Mouse (Mus musculus) midbrain, postnatal 0 days (tissue): ENCODE results near the gene C1qtnf9. TPM values are rescaled to one million over a fixed set of nuclear protein-coding genes. Genes with fewer than 3 reads are reported as not detected.

ENCODE experiments used
- ATAC-seq: fragments of 200-750 bp; cut with Nextera tagmentation; 2 replicates; pipeline ENCODE4 v1.8.0; 2017; ENCODE audit warnings: moderate number of reproducible peaks, mild to moderate bottlenecking, moderate TSS enrichment, moderate library complexity; ENCODE audit not compliant: low FRiP score
- DNase-seq: peaks from one replicate; pipeline ENCODE4 v3.0.0-alpha.2; 2015; ENCODE audit warnings: low spot score
- H3K27ac ChIP-seq: fragments of 300-500 bp; sonication (generic); 2 replicates; pipeline ENCODE4 v1.5.1; 2014; ENCODE audit warnings: low read depth, mild to moderate bottlenecking, low read length, mixed read lengths
- H3K27me3 ChIP-seq: fragments of 300-500 bp; sonication (generic); 2 replicates; pipeline ENCODE4 v1.6.1; 2014; ENCODE audit warnings: low read length, control low read depth, mixed read lengths; ENCODE audit not compliant: insufficient read depth
- H3K36me3 ChIP-seq: fragments of 300-500 bp; sonication (generic); 2 replicates; pipeline ENCODE4 v1.6.1; 2014; ENCODE audit warnings: low read length, control low read depth, mixed read lengths; ENCODE audit not compliant: insufficient read depth
- H3K4me1 ChIP-seq: fragments of 300-500 bp; sonication (generic); 2 replicates; pipeline ENCODE4 v1.6.1; 2014; ENCODE audit warnings: mild to moderate bottlenecking, control low read depth, antibody characterized with exemption, low read length, mixed read lengths; ENCODE audit not compliant: insufficient read depth
- H3K4me2 ChIP-seq: fragments of 300-500 bp; sonication (generic); 2 replicates; pipeline ENCODE4 v1.6.1; 2014; ENCODE audit warnings: low read depth, mild to moderate bottlenecking, low read length, mixed read lengths; ENCODE audit not compliant: poor library complexity, severe bottlenecking
- H3K4me3 ChIP-seq: fragments of 300-500 bp; sonication (generic); 2 replicates; pipeline ENCODE4 v1.5.1; 2014; ENCODE audit warnings: low read depth, mild to moderate bottlenecking, low read length, moderate library complexity
- H3K9ac ChIP-seq: fragments of 300-500 bp; sonication (generic); replicated peaks from 2 replicates; pipeline ENCODE4 v1.6.1; 2014; ENCODE audit warnings: mild to moderate bottlenecking, low read length, moderate library complexity, mixed read lengths; ENCODE audit not compliant: poor library complexity, severe bottlenecking
- H3K9me3 ChIP-seq: fragments of 300-500 bp; sonication (generic); 2 replicates; pipeline ENCODE4 v1.6.1; 2016; ENCODE audit warnings: low read length, control low read depth
- CTCF ChIP-seq: IDR thresholded peaks from 2 replicates; pipeline ENCODE4 v1.5.1; 2016; ENCODE audit warnings: antibody characterized with exemption, mild to moderate bottlenecking
- WGBS: fragments of 180-500 bp; shearing (Covaris S2); extraction: QIAGEN DNeasy Blood & Tissue Kit; methylation state at CpG from one replicate; pipeline ENCODE4 v1.1.7; 2014; 5-methylcytosine and 5-hydroxymethylcytosine counted together
- polyA plus RNA-seq: library from polyadenylated mRNA; unstranded; fragments of >200 nt; fragmentation: Nextera tagmentation; extraction: Ambion mirVana; gene quantifications from 2 replicates; pipeline ENCODE4 v1.2.1, GENCODE M21; 2015
- total RNA-seq: library from RNA; depleted of rRNA; stranded (reverse); fragments of >200 nt; gene quantifications from 2 replicates; pipeline ENCODE4 v1.2.3, GENCODE M21; 2014

C1qtnf9 gene
- total and polyA plus RNA-seq, 2 experiments from 2014 or later, result 0.10 to 0.11 TPM

GRCm38 (mm10) chr14:60804978-60805377 is 37.0 kb downstream of the C1qtnf9 start:
- DNase-seq, result no peak

GRCm38 (mm10) chr14:60805871-60806270 is 37.9 kb downstream of the C1qtnf9 start:
- Histone ChIP-seq H3K4me1 (no peaks in the 10 kb centered on the region), H3K27ac (no peak overlapping the region), H3K4me3 (no peak overlapping the region), H3K9me3 (no peaks in the 10 kb centered on the region), H3K27me3 (no peaks in the 10 kb centered on the region), H3K9ac (no peak overlapping the region), H3K36me3 (peaks cover 8% of the 10 kb centered on the region), H3K4me2 (no peak overlapping the region)
- TF ChIP-seq CTCF, result no peak
- 78% methylated on average over 1 of the region's 1 CpGs for WGBS
- ATAC-seq (no peak), DNase-seq (no peak)

More at GRCm38 (mm10) chr14:60804978-60805377, 37.0 kb downstream of the C1qtnf9 start:
- no peak overlapping the region for H3K9ac ChIP-seq
- no peak for TF ChIP-seq CTCF
- H3K4me2 ChIP-seq, result no peak overlapping the region
- no peaks in the 10 kb centered on the region for H3K27me3 ChIP-seq
- no peak overlapping the region for H3K27ac ChIP-seq
- 91% methylated on average over 9 of the region's 9 CpGs for WGBS
- H3K4me1 ChIP-seq, result no peaks in the 10 kb centered on the region
- H3K4me3 ChIP-seq, result no peak overlapping the region
- H3K36me3 ChIP-seq, result peaks cover 8% of the 10 kb centered on the region
- no peak for ATAC-seq
- H3K9me3 ChIP-seq, result no peaks in the 10 kb centered on the region

- Histone ChIP-seq H3K4me2 (no peak overlapping the region), H3K4me3 (no peak overlapping the region), H3K9me3 (no peaks in the 10 kb centered on the region), H3K36me3 (peaks cover 15% of the 10 kb centered on the region), H3K27ac (no peak overlapping the region; the same call in 1 of the 2 replicates), H3K27me3 (no peaks in the 10 kb centered on the region), H3K9ac (no peak overlapping the region), H3K4me1 (no peaks in the 10 kb centered on the region)
- TF ChIP-seq CTCF, result no peak
- 50% methylated on average over 11 of the region's 11 CpGs for WGBS
- no peak for ATAC-seq
- DNase-seq, result no peak
Observed at GRCm38 (mm10) chr14:60806891-60807344, 39.0 kb downstream of the C1qtnf9 start.

- Histone ChIP-seq H3K27ac (no peak overlapping the region), H3K4me3 (no peak overlapping the region), H3K4me2 (no peak overlapping the region), H3K36me3 (peaks cover 19% of the 10 kb centered on the region), H3K9ac (no peak overlapping the region), H3K27me3 (no peaks in the 10 kb centered on the region), H3K4me1 (no peaks in the 10 kb centered on the region), H3K9me3 (no peaks in the 10 kb centered on the region)
- no peak for TF ChIP-seq CTCF
- ATAC-seq (no peak), DNase-seq (no peak)
- 94% methylated on average over 8 of the region's 8 CpGs for WGBS
Observed at GRCm38 (mm10) chr14:60809881-60810280, 41.9 kb downstream of the C1qtnf9 start.

- H3K4me1 ChIP-seq, result no peaks in the 10 kb centered on the region
- H3K9me3 ChIP-seq, result no peaks in the 10 kb centered on the region
- H3K4me2 ChIP-seq, result no peak overlapping the region
- TF ChIP-seq CTCF, result no peak
- H3K27ac ChIP-seq, result no peak overlapping the region
- H3K9ac ChIP-seq, result no peak overlapping the region
- WGBS, result 91% methylated on average over 4 of the region's 4 CpGs
- peaks cover 15% of the 10 kb centered on the region for H3K36me3 ChIP-seq
- no peaks in the 10 kb centered on the region for H3K27me3 ChIP-seq
- H3K4me3 ChIP-seq, result no peak overlapping the region
- ATAC-seq (no peak), DNase-seq (no peak)
Observed at GRCm38 (mm10) chr14:60811547-60811946, 43.6 kb downstream of the C1qtnf9 start.

- ATAC-seq (no peak), DNase-seq (no peak)
- Histone ChIP-seq H3K36me3 (peaks cover 19% of the 10 kb centered on the region), H3K9me3 (no peaks in the 10 kb centered on the region), H3K27me3 (no peaks in the 10 kb centered on the region), H3K27ac (no peak overlapping the region), H3K4me3 (no peak overlapping the region), H3K9ac (no peak overlapping the region), H3K4me1 (no peaks in the 10 kb centered on the region), H3K4me2 (no peak overlapping the region)
- WGBS, result 90% methylated on average over 5 of the region's 5 CpGs
- no peak for TF ChIP-seq CTCF
Observed at GRCm38 (mm10) chr14:60815098-60815497, 47.2 kb downstream of the C1qtnf9 start.
